Mouse (Mus musculus) bone marrow, adult 2 months (tissue): ENCODE measurements at regions not wholly inside any gene's neighbourhood (a gene's known extent, or its start where the extent isn't known, plus 50 kb on each side); places are given as distances from the start of the nearest gene placed in this dataset.

Experiments used
- CTCF ChIP-seq: fragments of 200-500 bp; IDR thresholded peaks from 2 replicates; pipeline ENCODE4 v1.5.1; 2011; ENCODE audit warnings: low read length, control low read depth; ENCODE audit not compliant: control insufficient read depth, insufficient read depth
- POLR2A ChIP-seq: fragments of 200-500 bp; IDR thresholded peaks from 2 replicates; pipeline ENCODE4 v1.6.1; 2011; ENCODE audit warnings: low read depth, mild to moderate bottlenecking, control low read depth, low read length, borderline replicate concordance; ENCODE audit not compliant: control insufficient read depth

- TF ChIP-seq POLR2A, result no peak
- no peak for TF ChIP-seq CTCF
Measured at GRCm38 (mm10) chr4:34226886-34227285, 176.9 kb upstream of the Spaca1 start.
